Mouse (Mus musculus): ENCODE measurements around the gene Tigit. TPM values are rescaled to one million over a fixed set of nuclear protein-coding genes. Genes with fewer than 3 reads are reported as not detected.

The Tigit gene
- polyA plus RNA-seq (2015; fragmentation: Nextera tagmentation; extraction: Ambion mirVana) = not detected in 2 replicates

DNA sequence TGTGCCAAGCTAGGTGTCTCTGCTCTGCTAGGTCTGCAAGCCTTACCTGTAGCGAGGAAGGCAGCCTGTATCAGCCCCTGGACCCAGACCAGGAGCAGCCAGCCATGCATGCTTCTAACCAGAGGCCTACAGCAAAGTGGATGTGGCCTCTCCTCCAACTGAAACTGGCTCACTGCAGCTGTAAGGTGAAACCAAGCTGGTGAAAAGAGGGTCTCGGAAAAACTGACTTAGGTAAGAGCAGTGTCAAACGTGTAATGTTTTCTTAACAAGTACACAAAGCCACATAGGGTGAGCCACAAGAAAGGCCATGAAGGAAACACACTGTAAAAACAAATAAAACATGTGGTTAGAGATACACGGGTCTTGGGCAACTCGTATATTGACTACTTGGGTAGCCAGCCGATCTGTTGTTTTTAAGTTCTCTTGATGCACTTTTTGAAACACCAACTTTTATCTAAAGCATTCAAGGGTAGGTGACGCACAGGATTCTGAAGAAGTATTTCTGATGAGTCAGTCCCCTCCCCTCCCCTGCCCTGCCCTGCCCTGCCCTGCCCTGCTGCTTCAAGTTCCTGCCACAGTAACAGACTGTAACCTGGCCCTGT lies at the start of gene Tigit:
TSS of gene Tigit (minus strand) at position 169 of the 602 bp plus-strand sequence.
- no peak within 1 kb of the TSS for H3K4me3 ChIP-seq (ENCODE audit: low read depth, low read length)
- no peak within 1 kb of the TSS for H3K9ac ChIP-seq (ENCODE audit: low read length)
- 59% methylated on average over 7 of the region's 7 CpGs for WGBS
- no peak within 1 kb of the TSS for H3K27ac ChIP-seq (replicated peaks)
- H3K36me3 ChIP-seq (ENCODE audit: control insufficient read depth, insufficient read depth, low read length) = no peaks in the 10 kb centered on the region
- ATAC-seq (ENCODE audit: low FRiP score, low TSS enrichment) (no peak), DNase-seq (ENCODE audit: low spot score) (no peak)
- no peaks in the 10 kb centered on the region for H3K27me3 ChIP-seq (ENCODE audit: control insufficient read depth, insufficient read depth, low read length)
- no peak within 1 kb of the TSS for H3K4me2 ChIP-seq (replicated peaks; ENCODE audit: low read depth)
- no peaks in the 10 kb centered on the region for H3K9me3 ChIP-seq (ENCODE audit: control insufficient read depth, low read length)
- TF ChIP-seq EP300 (optimal IDR thresholded peaks at IDR 0.05) (no peak), CTCF (IDR thresholded peaks at IDR 0.05; ENCODE audit: low read depth) (no peak)
- H3K4me1 ChIP-seq (replicated peaks; ENCODE audit: control insufficient read depth, insufficient read depth) = no peaks in the 10 kb centered on the region

- Histone ChIP-seq H3K4me3 (ENCODE audit: low read depth, low read length) (no peak overlapping the region), H3K27me3 (ENCODE audit: control insufficient read depth, insufficient read depth, low read length) (no peaks in the 10 kb centered on the region), H3K4me1 (replicated peaks; ENCODE audit: control insufficient read depth, insufficient read depth) (no peaks in the 10 kb centered on the region), H3K36me3 (ENCODE audit: control insufficient read depth, insufficient read depth, low read length) (no peaks in the 10 kb centered on the region), H3K4me2 (replicated peaks; ENCODE audit: low read depth) (no peak overlapping the region), H3K27ac (replicated peaks) (no peak overlapping the region), H3K9ac (ENCODE audit: low read length) (no peak overlapping the region), H3K9me3 (ENCODE audit: control insufficient read depth, low read length) (no peaks in the 10 kb centered on the region)
- TF ChIP-seq EP300 (optimal IDR thresholded peaks at IDR 0.05) (no peak), CTCF (IDR thresholded peaks at IDR 0.05; ENCODE audit: low read depth) (no peak)
- 90% methylated on average over 7 of the region's 7 CpGs for WGBS
- DNase-seq (ENCODE audit: low spot score) (no peak), ATAC-seq (ENCODE audit: low FRiP score, low TSS enrichment) (no peak)
These were observed 47.4 kb upstream of the Tigit start for GRCm38 (mm10) chr16:43711361-43711760.

DNA sequence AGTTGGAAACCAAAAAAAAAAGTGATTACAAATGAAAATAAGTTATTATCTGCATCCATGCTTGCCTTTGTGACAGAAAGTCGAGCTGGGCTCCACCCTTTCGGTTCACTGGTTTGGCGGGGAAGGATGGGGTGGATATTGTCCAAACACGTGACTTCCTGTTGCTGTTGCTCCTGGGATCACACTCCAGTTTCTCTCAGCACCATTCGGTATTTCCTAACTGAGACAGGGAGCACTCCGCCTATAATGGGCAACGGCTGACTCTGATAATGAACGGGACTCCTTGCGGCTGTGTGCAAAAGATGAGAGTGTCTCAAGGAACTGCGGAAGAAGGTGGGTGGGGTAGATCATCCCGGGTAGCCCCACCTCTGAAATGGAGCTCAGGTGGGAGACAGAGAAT lies 46.7 kb upstream of the Tigit start:
- Histone ChIP-seq H3K4me2 (replicated peaks; ENCODE audit: low read depth) (no peak overlapping the region), H3K9me3 (ENCODE audit: control insufficient read depth, low read length) (no peaks in the 10 kb centered on the region), H3K4me1 (replicated peaks; ENCODE audit: control insufficient read depth, insufficient read depth) (no peaks in the 10 kb centered on the region), H3K4me3 (ENCODE audit: low read depth, low read length) (no peak overlapping the region), H3K27me3 (ENCODE audit: control insufficient read depth, insufficient read depth, low read length) (no peaks in the 10 kb centered on the region), H3K9ac (ENCODE audit: low read length) (no peak overlapping the region), H3K36me3 (ENCODE audit: control insufficient read depth, insufficient read depth, low read length) (no peaks in the 10 kb centered on the region), H3K27ac (replicated peaks) (no peak overlapping the region)
- DNase-seq (ENCODE audit: low spot score) (no peak), ATAC-seq (ENCODE audit: low FRiP score, low TSS enrichment) (no peak)
- 77% methylated on average over 11 of the region's 11 CpGs for WGBS
- TF ChIP-seq EP300 (optimal IDR thresholded peaks at IDR 0.05) = no peak
- no peak for TF ChIP-seq CTCF (IDR thresholded peaks at IDR 0.05; ENCODE audit: low read depth)

DNA sequence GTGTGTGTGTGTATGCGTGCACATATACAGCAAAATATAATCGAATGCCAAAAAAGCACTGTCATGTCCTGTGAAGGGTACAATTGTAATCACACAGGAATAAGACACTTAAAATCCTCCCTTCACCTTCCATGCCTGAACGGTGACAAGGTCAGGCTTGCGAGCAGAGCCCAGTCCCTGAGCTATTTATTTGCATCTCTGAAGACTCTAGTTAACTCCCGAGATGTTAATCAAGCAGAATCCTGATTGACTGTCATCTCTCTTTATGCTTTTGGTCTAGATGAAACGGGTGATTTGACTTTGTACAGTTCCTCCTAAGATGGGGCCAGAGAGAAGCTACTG lies 46.2 kb upstream of the Tigit start:
- H3K36me3 ChIP-seq (ENCODE audit: control insufficient read depth, insufficient read depth, low read length) = no peaks in the 10 kb centered on the region
- H3K4me1 ChIP-seq (replicated peaks; ENCODE audit: control insufficient read depth, insufficient read depth) = no peaks in the 10 kb centered on the region
- H3K4me3 ChIP-seq (ENCODE audit: low read depth, low read length) = no peak overlapping the region
- ATAC-seq (ENCODE audit: low FRiP score, low TSS enrichment) (no peak), DNase-seq (ENCODE audit: low spot score) (no peak)
- H3K4me2 ChIP-seq (replicated peaks; ENCODE audit: low read depth) = 0 out of 2 replicates have a peak overlapping the region, but pooled peaks have one; percentile 5
- TF ChIP-seq CTCF (IDR thresholded peaks at IDR 0.05; ENCODE audit: low read depth) (no peak), EP300 (optimal IDR thresholded peaks at IDR 0.05) (no peak)
- H3K9ac ChIP-seq (ENCODE audit: low read length) = no peak overlapping the region
- 69% methylated on average over 6 of the region's 6 CpGs for WGBS
- no peaks in the 10 kb centered on the region for H3K9me3 ChIP-seq (ENCODE audit: control insufficient read depth, low read length)
- H3K27ac ChIP-seq (replicated peaks) = no peak overlapping the region
- H3K27me3 ChIP-seq (ENCODE audit: control insufficient read depth, insufficient read depth, low read length) = no peaks in the 10 kb centered on the region

DNA sequence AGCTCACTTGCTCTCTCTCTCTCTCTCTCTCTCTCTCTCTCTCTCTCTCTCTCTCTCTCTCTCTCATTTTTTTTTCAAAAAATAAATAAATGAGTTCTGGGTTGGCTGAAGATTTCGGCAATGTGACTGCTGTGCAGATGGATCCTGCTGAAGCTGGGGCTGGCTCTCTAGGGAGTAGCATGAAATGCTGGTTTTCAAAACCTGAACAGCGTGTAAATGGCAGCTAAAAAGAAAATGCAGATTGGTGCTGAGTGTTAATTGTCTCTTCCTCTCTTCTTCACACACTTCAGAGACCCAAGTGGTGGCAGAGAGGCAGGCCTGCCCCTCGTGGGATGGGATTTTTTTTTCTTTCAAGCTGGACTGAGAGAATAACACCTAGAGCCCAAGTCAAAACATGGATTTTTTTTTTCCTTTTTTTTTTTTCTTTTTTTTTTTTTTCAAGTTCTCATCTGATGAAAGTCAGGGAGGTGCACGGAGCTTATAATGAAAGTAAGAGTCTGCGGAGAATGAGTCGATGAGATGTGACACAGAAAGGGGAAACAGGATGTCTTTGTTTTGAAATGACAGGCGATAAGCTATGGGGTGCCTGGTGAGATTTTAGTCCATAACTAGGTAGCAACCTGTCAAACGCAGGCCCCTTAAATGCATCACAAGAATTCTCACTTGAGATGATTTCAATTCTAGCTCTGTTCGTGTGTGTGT lies 45.6 kb upstream of the Tigit start:
- Histone ChIP-seq H3K27me3 (ENCODE audit: control insufficient read depth, insufficient read depth, low read length) (no peaks in the 10 kb centered on the region), H3K27ac (replicated peaks) (no peak overlapping the region), H3K9ac (ENCODE audit: low read length) (no peak overlapping the region), H3K4me1 (replicated peaks; ENCODE audit: control insufficient read depth, insufficient read depth) (no peaks in the 10 kb centered on the region), H3K4me3 (ENCODE audit: low read depth, low read length) (no peak overlapping the region), H3K4me2 (replicated peaks; ENCODE audit: low read depth) (0 out of 2 replicates have a peak overlapping the region, but pooled peaks have one; percentile 5), H3K9me3 (ENCODE audit: control insufficient read depth, low read length) (no peaks in the 10 kb centered on the region), H3K36me3 (ENCODE audit: control insufficient read depth, insufficient read depth, low read length) (no peaks in the 10 kb centered on the region)
- DNase-seq (ENCODE audit: low spot score) = no peak
- no peak for TF ChIP-seq EP300 (optimal IDR thresholded peaks at IDR 0.05)
- ATAC-seq (ENCODE audit: low FRiP score, low TSS enrichment) = no peak
- 45% methylated on average over 9 of the region's 9 CpGs for WGBS

GRCm38 (mm10) chr16:43709062-43709413 lies 45.1 kb upstream of the Tigit start:
- H3K27ac ChIP-seq (replicated peaks) = no peak overlapping the region
- H3K36me3 ChIP-seq (ENCODE audit: control insufficient read depth, insufficient read depth, low read length) = no peaks in the 10 kb centered on the region
- H3K9me3 ChIP-seq (ENCODE audit: control insufficient read depth, low read length) = no peaks in the 10 kb centered on the region
- H3K9ac ChIP-seq (ENCODE audit: low read length) = no peak overlapping the region
- no peak overlapping the region for H3K4me2 ChIP-seq (replicated peaks; ENCODE audit: low read depth)
- H3K27me3 ChIP-seq (ENCODE audit: control insufficient read depth, insufficient read depth, low read length) = no peaks in the 10 kb centered on the region
- DNase-seq (ENCODE audit: low spot score) (no peak), ATAC-seq (ENCODE audit: low FRiP score, low TSS enrichment) (no peak)
- H3K4me3 ChIP-seq (ENCODE audit: low read depth, low read length) = no peak overlapping the region
- H3K4me1 ChIP-seq (replicated peaks; ENCODE audit: control insufficient read depth, insufficient read depth) = no peaks in the 10 kb centered on the region
- TF ChIP-seq CTCF (IDR thresholded peaks at IDR 0.05; ENCODE audit: low read depth) (no peak), EP300 (optimal IDR thresholded peaks at IDR 0.05) (no peak)
- 66% methylated on average over 15 of the region's 15 CpGs for WGBS
